Mouse (Mus musculus): ENCODE data around the gene Klk8. TPM values are rescaled to one million over a fixed set of nuclear protein-coding genes. Genes with fewer than 3 reads are reported as not detected.

Gene Klk8
- polyA plus RNA-seq, 1 experiment = 23.8 TPM

DNA sequence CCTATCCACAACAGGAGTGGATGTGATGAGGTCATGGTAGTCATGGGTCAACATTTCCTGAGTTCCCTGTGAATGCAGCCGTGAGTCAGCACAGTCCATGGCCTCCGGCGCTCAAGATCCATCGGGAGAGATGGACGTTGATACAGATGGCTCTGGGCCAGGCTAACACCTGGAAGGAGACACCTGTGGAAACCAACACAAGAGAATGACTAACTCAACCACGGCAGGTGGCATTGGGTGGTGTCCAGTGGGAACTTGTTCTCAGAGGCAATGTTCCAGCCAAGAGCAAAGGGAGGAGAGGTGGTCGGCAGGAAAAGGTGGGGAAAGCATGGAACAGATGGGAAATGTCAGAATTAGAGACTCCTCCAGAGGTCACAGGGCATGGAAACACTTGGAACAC lies 24.2 kb downstream of the Klk8 start:
- WGBS = 86% methylated on average over 7 of the region's 7 CpGs
- TF ChIP-seq POLR2A (IDR thresholded peaks at IDR 0.05; ENCODE audit: borderline replicate concordance, extremely low read depth, low read depth, low read length) = no peak
- TF ChIP-seq CTCF (IDR thresholded peaks at IDR 0.05; ENCODE audit: insufficient read depth, low read length) = no peak
- H3K4me3 ChIP-seq (replicated peaks; ENCODE audit: extremely low read depth, low read depth, low read length) = no peak overlapping the region
- DNase-seq = no peak
- H3K4me1 ChIP-seq (ENCODE audit: control insufficient read depth, insufficient read depth, low read length) = no peaks in the 10 kb centered on the region

DNA sequence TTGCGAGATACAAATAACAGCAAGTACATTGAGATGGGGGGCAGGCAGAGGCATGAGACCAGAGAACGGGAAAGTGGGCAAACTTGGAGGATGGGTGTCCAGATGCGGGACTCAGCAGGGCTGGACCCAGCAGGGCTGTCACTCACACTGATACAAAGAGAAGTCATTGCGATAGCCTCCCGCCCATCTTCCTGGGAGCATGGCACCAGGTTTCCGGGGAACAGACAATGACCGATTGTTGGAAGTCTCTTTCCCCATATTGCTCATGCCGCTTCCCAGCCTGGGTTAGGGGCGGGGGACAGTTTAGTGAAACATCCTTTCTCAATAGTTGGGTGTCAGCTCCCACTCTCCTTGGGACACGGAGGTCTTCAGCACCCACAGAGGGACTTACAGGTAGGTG lies 26.8 kb downstream of the Klk8 start, which contains the start of gene Klk6:
Gene Klk6 (plus strand): TSS at position 301 of the 400 bp plus-strand sequence.
- Histone ChIP-seq H3K4me3 (replicated peaks; ENCODE audit: extremely low read depth, low read depth, low read length) (no peak within 1 kb of the TSS), H3K4me1 (ENCODE audit: control insufficient read depth, insufficient read depth, low read length) (no peaks in the 10 kb centered on the region)
- 82% methylated on average over 10 of the region's 10 CpGs for WGBS
- TF ChIP-seq POLR2A (IDR thresholded peaks at IDR 0.05; ENCODE audit: borderline replicate concordance, extremely low read depth, low read depth, low read length) (no peak), CTCF (IDR thresholded peaks at IDR 0.05; ENCODE audit: insufficient read depth, low read length) (no peak)
- DNase-seq = no peak

- H3K4me1 ChIP-seq (ENCODE audit: control insufficient read depth, insufficient read depth, low read length) = no peaks in the 10 kb centered on the region
- no peak for TF ChIP-seq POLR2A (IDR thresholded peaks at IDR 0.05; ENCODE audit: borderline replicate concordance, extremely low read depth, low read depth, low read length)
- TF ChIP-seq CTCF (IDR thresholded peaks at IDR 0.05; ENCODE audit: insufficient read depth, low read length) = no peak
- WGBS = 84% methylated on average over 5 of the region's 5 CpGs
- DNase-seq = no peak
- H3K4me3 ChIP-seq (replicated peaks; ENCODE audit: extremely low read depth, low read depth, low read length) = no peak overlapping the region
Observed at GRCm38 (mm10) chr7:43826056-43826455, 28.7 kb downstream of the Klk8 start.

DNA sequence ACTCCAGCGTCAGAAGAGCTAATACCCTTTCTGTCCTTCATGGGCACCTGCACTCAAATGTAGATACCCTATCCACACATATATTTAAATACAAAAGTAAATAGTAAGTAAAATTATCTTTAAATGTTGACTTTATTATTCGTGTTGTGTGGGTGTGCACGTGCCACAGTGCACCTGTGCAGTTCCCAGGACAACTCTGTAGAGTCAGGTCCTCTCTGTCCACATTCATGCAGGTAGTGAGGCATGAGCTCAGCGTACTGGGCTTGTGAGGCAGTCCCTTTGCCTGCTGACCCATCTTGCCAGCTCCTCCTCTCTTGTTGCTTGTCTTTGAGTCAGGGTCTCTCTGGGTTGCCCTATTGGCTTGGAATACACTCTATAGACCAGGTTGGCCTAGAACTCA lies 30.3 kb downstream of the Klk8 start:
- TF ChIP-seq CTCF (IDR thresholded peaks at IDR 0.05; ENCODE audit: insufficient read depth, low read length) = no peak
- TF ChIP-seq POLR2A (IDR thresholded peaks at IDR 0.05; ENCODE audit: borderline replicate concordance, extremely low read depth, low read depth, low read length) = no peak
- H3K4me1 ChIP-seq (ENCODE audit: control insufficient read depth, insufficient read depth, low read length) = no peaks in the 10 kb centered on the region
- H3K4me3 ChIP-seq (replicated peaks; ENCODE audit: extremely low read depth, low read depth, low read length) = no peak overlapping the region
- DNase-seq = no peak
- WGBS = 73% methylated on average over 4 of the region's 4 CpGs

- DNase-seq = no peak
- WGBS = 88% methylated on average over 8 of the region's 8 CpGs
- H3K4me1 ChIP-seq (ENCODE audit: control insufficient read depth, insufficient read depth, low read length) = no peaks in the 10 kb centered on the region
- no peak overlapping the region for H3K4me3 ChIP-seq (replicated peaks; ENCODE audit: extremely low read depth, low read depth, low read length)
- TF ChIP-seq POLR2A (IDR thresholded peaks at IDR 0.05; ENCODE audit: borderline replicate concordance, extremely low read depth, low read depth, low read length) (no peak), CTCF (IDR thresholded peaks at IDR 0.05; ENCODE audit: insufficient read depth, low read length) (no peak)
Observed at GRCm38 (mm10) chr7:43829006-43829405, 31.6 kb downstream of the Klk8 start.

DNA sequence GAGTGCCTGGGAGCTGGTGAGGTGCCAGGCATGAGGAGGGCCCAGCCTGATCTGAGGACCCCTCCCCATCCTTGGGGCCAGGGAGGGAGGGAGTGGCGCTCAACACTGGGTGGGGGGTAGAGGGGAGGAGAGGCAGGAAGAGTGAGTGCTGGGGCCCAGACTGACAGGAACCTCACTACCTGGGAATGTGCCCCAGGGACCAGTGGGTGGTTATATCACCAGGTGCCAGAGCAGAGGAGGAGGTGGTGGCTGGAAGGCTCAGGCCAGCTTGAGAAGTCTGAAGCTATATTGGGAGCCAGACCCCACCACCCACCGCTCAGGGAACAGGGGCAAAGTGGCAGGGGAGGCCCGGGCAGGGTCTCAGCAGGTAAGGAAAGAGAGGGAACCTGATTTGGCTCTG lies 44.3 kb downstream of the Klk8 start, which contains the start of gene Klk5:
Gene Klk5 (plus strand): TSS at position 271 of the 400 bp plus-strand sequence.
- no peak for TF ChIP-seq POLR2A (IDR thresholded peaks at IDR 0.05; ENCODE audit: borderline replicate concordance, extremely low read depth, low read depth, low read length)
- TF ChIP-seq CTCF (IDR thresholded peaks at IDR 0.05; ENCODE audit: insufficient read depth, low read length) = no peak
- no peak for DNase-seq
- WGBS = 45% methylated on average over 3 of the region's 3 CpGs
- Histone ChIP-seq H3K4me1 (ENCODE audit: control insufficient read depth, insufficient read depth, low read length) (no peaks in the 10 kb centered on the region), H3K4me3 (replicated peaks; ENCODE audit: extremely low read depth, low read depth, low read length) (no peak within 1 kb of the TSS)

GRCm38 (mm10) chr7:43843801-43844200 lies 46.4 kb downstream of the Klk8 start:
- no peaks in the 10 kb centered on the region for H3K4me1 ChIP-seq (ENCODE audit: control insufficient read depth, insufficient read depth, low read length)
- WGBS = 82% methylated on average over 4 of the region's 4 CpGs
- no peak overlapping the region for H3K4me3 ChIP-seq (replicated peaks; ENCODE audit: extremely low read depth, low read depth, low read length)
- DNase-seq = no peak
- TF ChIP-seq CTCF (IDR thresholded peaks at IDR 0.05; ENCODE audit: insufficient read depth, low read length) = no peak
- TF ChIP-seq POLR2A (IDR thresholded peaks at IDR 0.05; ENCODE audit: borderline replicate concordance, extremely low read depth, low read depth, low read length) = no peak

- Histone ChIP-seq H3K4me1 (ENCODE audit: control insufficient read depth, insufficient read depth, low read length) (no peaks in the 10 kb centered on the region), H3K4me3 (replicated peaks; ENCODE audit: extremely low read depth, low read depth, low read length) (no peak overlapping the region)
- no peak for DNase-seq
- 84% methylated on average over 6 of the region's 6 CpGs for WGBS
- TF ChIP-seq CTCF (IDR thresholded peaks at IDR 0.05; ENCODE audit: insufficient read depth, low read length) (no peak), POLR2A (IDR thresholded peaks at IDR 0.05; ENCODE audit: borderline replicate concordance, extremely low read depth, low read depth, low read length) (no peak)
Observed at GRCm38 (mm10) chr7:43851616-43852015, 54.2 kb downstream of the Klk8 start.

Other genes starting within 250 kb of the Klk8 start
- gene Zfp658, start 235.3 kb upstream of the Klk8 start, polyA plus RNA-seq (2012; rRNA removed) = 1.6 and 1.8 TPM in 2 replicates
- gene Zfp719, start 218.0 kb upstream of the Klk8 start, polyA plus RNA-seq (2012; rRNA removed) = 2.0 and 2.5 TPM in 2 replicates
- gene Zfp819, start 190.4 kb upstream of the Klk8 start, polyA plus RNA-seq (2012; rRNA removed) = 0.09 TPM in 1 of 2 replicates, not detected in the other
- gene Ceacam18, start 162.9 kb upstream of the Klk8 start, polyA plus RNA-seq (2012; rRNA removed) = not detected in 2 replicates
- 4.8 and 7.0 TPM in 2 replicates for gene Siglece, start 137.4 kb upstream of the Klk8 start, polyA plus RNA-seq (2012; rRNA removed)
- gene Ctu1, start 125.6 kb upstream of the Klk8 start, polyA plus RNA-seq (2012; rRNA removed) = 9.8 and 11.5 TPM in 2 replicates
- gene Klk14, start 107.2 kb upstream of the Klk8 start, polyA plus RNA-seq (2012; rRNA removed) = 2.2 and 56.2 TPM in 2 replicates
- 8.4 and 35.6 TPM in 2 replicates for gene Klk13, start 85.0 kb upstream of the Klk8 start, polyA plus RNA-seq (2012; rRNA removed)
- gene Klk12, start 28.7 kb upstream of the Klk8 start, polyA plus RNA-seq (2012; rRNA removed) = 5.8 TPM in 1 of 2 replicates, not detected in the other
- 3.2 and 26.4 TPM in 2 replicates for gene Klk11, start 23.0 kb upstream of the Klk8 start, polyA plus RNA-seq (2012; rRNA removed)
- gene Klk10, start 16.5 kb upstream of the Klk8 start, polyA plus RNA-seq (2012; rRNA removed) = 1.7 and 117 TPM in 2 replicates
- 11.6 TPM in 1 of 2 replicates, not detected in the other for gene Klk9, start 5.7 kb upstream of the Klk8 start, polyA plus RNA-seq (2012; rRNA removed)
- 4.6 TPM in 1 of 2 replicates, not detected in the other for gene Klk7, start 13.7 kb downstream of the Klk8 start, polyA plus RNA-seq (2012; rRNA removed)
- gene Klk6, start 26.9 kb downstream of the Klk8 start, polyA plus RNA-seq (2012; rRNA removed) = 0.13 TPM in 1 of 2 replicates, not detected in the other
- 2.7 TPM in 1 of 2 replicates, not detected in the other for gene Klk5, start 44.4 kb downstream of the Klk8 start, polyA plus RNA-seq (2012; rRNA removed)
- not detected in 2 replicates for gene Klk4, start 83.6 kb downstream of the Klk8 start, polyA plus RNA-seq (2012; rRNA removed)
- not detected in 2 replicates for gene Klk15, start 136.2 kb downstream of the Klk8 start, polyA plus RNA-seq (2012; rRNA removed)
- not detected in 2 replicates for gene Klk1b8, start 153.1 kb downstream of the Klk8 start, polyA plus RNA-seq (2012; rRNA removed)
- not detected in 2 replicates for gene Klk1b1, start 169.2 kb downstream of the Klk8 start, polyA plus RNA-seq (2012; rRNA removed)
- not detected in 2 replicates for gene Klk1b9, start 178.5 kb downstream of the Klk8 start, polyA plus RNA-seq (2012; rRNA removed)
- gene Klk1b11, start 198.3 kb downstream of the Klk8 start, polyA plus RNA-seq (2012; rRNA removed) = not detected in 2 replicates
- gene Klk1b26, start 214.6 kb downstream of the Klk8 start, polyA plus RNA-seq (2012; rRNA removed) = 0.11 TPM in 1 of 2 replicates, not detected in the other